Mouse (Mus musculus) cerebellum, postnatal 4 days (tissue): ENCODE measurements around the gene Cdh24.

Source experiments
- DNase-seq, 2 experiments: peaks; one replicate each; pipeline ENCODE4 v3.0.0; 2022; ENCODE audit warnings: low spot score in 2 of 2, mixed read lengths in 1 of 2

The Cdh24 gene

GRCm38 (mm10) chr14:54605752-54606321, 35.3 kb downstream of the Cdh24 start, which contains the start of gene 4931414P19Rik:
Gene 4931414P19Rik (minus strand): TSS chr14:54605993.
- DNase-seq: peak; percentile 55 to 76

- no peak for DNase-seq
These were observed 37.5 kb downstream of the Cdh24 start for GRCm38 (mm10) chr14:54603686-54604085.

GRCm38 (mm10) chr14:54603038-54603654, 38.0 kb downstream of the Cdh24 start:
- DNase-seq: peak; percentile 89 to 96

GRCm38 (mm10) chr14:54602613-54603012, 38.6 kb downstream of the Cdh24 start:
- no peak for DNase-seq

GRCm38 (mm10) chr14:54601601-54602000, 39.6 kb downstream of the Cdh24 start:
- DNase-seq: no peak

- DNase-seq: no peak
These were observed 44.1 kb downstream of the Cdh24 start for GRCm38 (mm10) chr14:54597084-54597483.

GRCm38 (mm10) chr14:54594631-54595414, 46.3 kb downstream of the Cdh24 start:
- no peak for DNase-seq

GRCm38 (mm10) chr14:54594055-54594454, 47.1 kb downstream of the Cdh24 start:
- DNase-seq: no peak

- DNase-seq: no peak
These were observed 48.7 kb downstream of the Cdh24 start for GRCm38 (mm10) chr14:54592319-54592934.

- DNase-seq: no peak
These were observed 50.1 kb downstream of the Cdh24 start for GRCm38 (mm10) chr14:54591056-54591455.

- peak in 1 of 2 experiments; percentile 67 for DNase-seq
These were observed 57.4 kb downstream of the Cdh24 start for GRCm38 (mm10) chr14:54583681-54584338.

- DNase-seq: no peak
These were observed 58.6 kb downstream of the Cdh24 start for GRCm38 (mm10) chr14:54582536-54582935.
